Mouse (Mus musculus): ENCODE results near the gene Ptpru.
"Not testable (repeated sequence)": the region's sequence is repeated elsewhere in the genome, so short reads cannot be mapped to it uniquely, and the experiment has no call there.

The Ptpru gene

GRCm38 (mm10) chr4:131833971-131834609 is 4.0 kb downstream of the Ptpru start:
- peak; percentile 66 for DNase-seq (ENCODE audit: low spot score)

GRCm38 (mm10) chr4:131832759-131833407 is 5.2 kb downstream of the Ptpru start:
- no peak for DNase-seq (ENCODE audit: low spot score)

- no peak for DNase-seq (ENCODE audit: low spot score)
Measured at GRCm38 (mm10) chr4:131831546-131832045, 6.5 kb downstream of the Ptpru start.

GRCm38 (mm10) chr4:131829123-131829522 is 9.0 kb downstream of the Ptpru start:
- no peak for DNase-seq (ENCODE audit: low spot score)

- peak; percentile 81 for DNase-seq (ENCODE audit: low spot score)
Measured at GRCm38 (mm10) chr4:131826905-131827304, 11.2 kb downstream of the Ptpru start.

GRCm38 (mm10) chr4:131825830-131826229 is 12.3 kb downstream of the Ptpru start:
- no peak for DNase-seq (ENCODE audit: low spot score)

GRCm38 (mm10) chr4:131824939-131825338 is 13.1 kb downstream of the Ptpru start:
- no peak for DNase-seq (ENCODE audit: low spot score)

- DNase-seq (ENCODE audit: low spot score), result no peak
Measured at GRCm38 (mm10) chr4:131822583-131822982, 15.5 kb downstream of the Ptpru start.

- DNase-seq (ENCODE audit: low spot score), result no peak
Measured at GRCm38 (mm10) chr4:131821161-131821731, 16.8 kb downstream of the Ptpru start.

GRCm38 (mm10) chr4:131818926-131819325 is 19.2 kb downstream of the Ptpru start:
- no peak for DNase-seq (ENCODE audit: low spot score)

GRCm38 (mm10) chr4:131815774-131816173 is 22.3 kb downstream of the Ptpru start:
- no peak for DNase-seq (ENCODE audit: low spot score)

- DNase-seq (ENCODE audit: low spot score), result no peak
Measured at GRCm38 (mm10) chr4:131814869-131815268, 23.2 kb downstream of the Ptpru start.

GRCm38 (mm10) chr4:131813798-131814197 is 24.3 kb downstream of the Ptpru start:
- DNase-seq (ENCODE audit: low spot score), result no peak

GRCm38 (mm10) chr4:131812458-131812857 is 25.6 kb downstream of the Ptpru start:
- DNase-seq (ENCODE audit: low spot score), result no peak

- no peak for DNase-seq (ENCODE audit: low spot score)
Measured at GRCm38 (mm10) chr4:131805255-131805654, 32.8 kb downstream of the Ptpru start.

- not testable (repeated sequence) for DNase-seq (ENCODE audit: low spot score)
Measured at GRCm38 (mm10) chr4:131804732-131805131, 33.4 kb downstream of the Ptpru start.

GRCm38 (mm10) chr4:131803846-131804245 is 34.2 kb downstream of the Ptpru start:
- no peak for DNase-seq (ENCODE audit: low spot score)

- DNase-seq (ENCODE audit: low spot score), result peak; percentile 15
Measured at GRCm38 (mm10) chr4:131798968-131799367, 39.1 kb downstream of the Ptpru start.

GRCm38 (mm10) chr4:131797920-131798319 is 40.2 kb downstream of the Ptpru start:
- peak; percentile 34 for DNase-seq (ENCODE audit: low spot score)

GRCm38 (mm10) chr4:131797483-131797882 is 40.6 kb downstream of the Ptpru start:
- no peak for DNase-seq (ENCODE audit: low spot score)

GRCm38 (mm10) chr4:131796312-131797080 is 41.6 kb downstream of the Ptpru start:
- no peak for DNase-seq (ENCODE audit: low spot score)

GRCm38 (mm10) chr4:131786800-131787199 is 51.3 kb downstream of the Ptpru start:
- no peak for DNase-seq (ENCODE audit: low spot score)
